Mouse (Mus musculus): ENCODE results near the gene Jagn1.

The Jagn1 gene

GRCm38 (mm10) chr6:113434691-113435090 lies 7.7 kb upstream of the Jagn1 start:
- no peak for DNase-seq (ENCODE audit: low spot score in 2 of 2)

GRCm38 (mm10) chr6:113435664-113436205 lies 6.6 kb upstream of the Jagn1 start, which contains the start of gene Cidec:
TSS of gene Cidec (minus strand) at chr6:113435760.
- DNase-seq (ENCODE audit: low spot score in 2 of 2) = no peak

- no peak for DNase-seq (ENCODE audit: low spot score in 2 of 2)
Observed at GRCm38 (mm10) chr6:113437135-113437534, 5.2 kb upstream of the Jagn1 start.

- DNase-seq (ENCODE audit: low spot score in 2 of 2) = no peak
Observed at GRCm38 (mm10) chr6:113438721-113439430, 3.5 kb upstream of the Jagn1 start.

- no peak for DNase-seq (ENCODE audit: low spot score in 2 of 2)
Observed at GRCm38 (mm10) chr6:113440686-113441085, 1.7 kb upstream of the Jagn1 start.

GRCm38 (mm10) chr6:113441147-113441680 lies 1.2 kb upstream of the Jagn1 start:
- DNase-seq (ENCODE audit: low spot score in 2 of 2) = peak; percentile 58 to 71

- no peak for DNase-seq (ENCODE audit: low spot score in 2 of 2)
Observed at GRCm38 (mm10) chr6:113442087-113442441, 305 bp upstream of the Jagn1 start.

GRCm38 (mm10) chr6:113443091-113443490 lies 722 bp downstream of the Jagn1 start:
- no peak for DNase-seq (ENCODE audit: low spot score in 2 of 2)

- DNase-seq (ENCODE audit: low spot score in 2 of 2) = no peak
Observed at GRCm38 (mm10) chr6:113444207-113444965, 2.0 kb downstream of the Jagn1 start.

GRCm38 (mm10) chr6:113447639-113448038 lies 5.3 kb downstream of the Jagn1 start:
- no peak for DNase-seq (ENCODE audit: low spot score in 2 of 2)

- DNase-seq (ENCODE audit: low spot score in 2 of 2) = no peak
Observed at GRCm38 (mm10) chr6:113451839-113452238, 9.5 kb downstream of the Jagn1 start.

GRCm38 (mm10) chr6:113455007-113455406 lies 12.6 kb downstream of the Jagn1 start:
- no peak for DNase-seq (ENCODE audit: low spot score in 2 of 2)

- DNase-seq (ENCODE audit: low spot score in 2 of 2) = no peak
Observed at GRCm38 (mm10) chr6:113457952-113458534, 15.7 kb downstream of the Jagn1 start, which contains the start of gene Il17re. TSS of gene Il17re (plus strand) at chr6:113458484.

GRCm38 (mm10) chr6:113458635-113459034 lies 16.3 kb downstream of the Jagn1 start:
- DNase-seq (ENCODE audit: low spot score in 2 of 2) = no peak

GRCm38 (mm10) chr6:113464040-113464439 lies 21.7 kb downstream of the Jagn1 start:
- DNase-seq (ENCODE audit: low spot score in 2 of 2) = no peak

GRCm38 (mm10) chr6:113465602-113466001 lies 23.2 kb downstream of the Jagn1 start:
- no peak for DNase-seq (ENCODE audit: low spot score in 2 of 2)

- no peak for DNase-seq (ENCODE audit: low spot score in 2 of 2)
Observed at GRCm38 (mm10) chr6:113468512-113468911, 26.1 kb downstream of the Jagn1 start.

GRCm38 (mm10) chr6:113469021-113469420 lies 26.7 kb downstream of the Jagn1 start:
- DNase-seq (ENCODE audit: low spot score in 2 of 2) = peak; percentile 60 to 76

GRCm38 (mm10) chr6:113469432-113469831 lies 27.1 kb downstream of the Jagn1 start:
- DNase-seq (ENCODE audit: low spot score in 2 of 2) = peak; percentile 75 to 84

GRCm38 (mm10) chr6:113471297-113471936 lies 29.0 kb downstream of the Jagn1 start, which contains the start of gene Il17rc:
TSS of gene Il17rc (plus strand) at chr6:113471427.
- no peak for DNase-seq (ENCODE audit: low spot score in 2 of 2)

- DNase-seq (ENCODE audit: low spot score in 2 of 2) = no peak
Observed at GRCm38 (mm10) chr6:113472061-113472460, 29.7 kb downstream of the Jagn1 start.

GRCm38 (mm10) chr6:113473246-113473645 lies 30.9 kb downstream of the Jagn1 start:
- no peak for DNase-seq (ENCODE audit: low spot score in 2 of 2)

Measured in right cerebral cortex, postnatal 10 days (tissue).